Mouse (Mus musculus) midbrain, embryonic 14.5 days (tissue): ENCODE data around the gene Gm43191. TPM values are rescaled to one million over a fixed set of nuclear protein-coding genes. Genes with fewer than 3 reads are reported as not detected.

Experiments
- ATAC-seq: fragments of 200-750 bp; cut with Nextera tagmentation; 2 replicates; pipeline ENCODE4 v1.8.0; 2017; ENCODE audit warnings: moderate number of reproducible peaks, moderate library complexity; ENCODE audit not compliant: low FRiP score, low TSS enrichment
- DNase-seq: peaks from one replicate; pipeline ENCODE4 v3.0.0-alpha.2; 2015
- H3K27ac ChIP-seq: fragments of 300-500 bp; sonication (generic); replicated peaks from 2 replicates; pipeline ENCODE4 v1.5.1; 2014; ENCODE audit warnings: mild to moderate bottlenecking, low read depth, low read length, moderate library complexity
- H3K27me3 ChIP-seq: fragments of 300-500 bp; sonication (generic); 2 replicates; pipeline ENCODE4 v1.6.1; 2014; ENCODE audit warnings: low read length, control low read depth, mixed read lengths; ENCODE audit not compliant: control insufficient read depth, insufficient read depth
- H3K36me3 ChIP-seq: fragments of 300-500 bp; sonication (generic); 2 replicates; pipeline ENCODE4 v1.6.1; 2014; ENCODE audit warnings: low read length, control low read depth; ENCODE audit not compliant: control insufficient read depth, insufficient read depth
- H3K4me1 ChIP-seq: fragments of 300-500 bp; sonication (generic); 2 replicates; pipeline ENCODE4 v1.6.1; 2014; ENCODE audit warnings: mild to moderate bottlenecking, antibody characterized with exemption, low read length, control low read depth; ENCODE audit not compliant: control insufficient read depth, insufficient read depth
- H3K4me2 ChIP-seq: fragments of 300-500 bp; sonication (generic); 2 replicates; pipeline ENCODE4 v1.6.1; 2014; ENCODE audit warnings: mild to moderate bottlenecking, low read length, moderate library complexity
- H3K4me3 ChIP-seq: fragments of 300-500 bp; sonication (generic); replicated peaks from 2 replicates; pipeline ENCODE4 v1.5.1; 2014; ENCODE audit warnings: low read depth, low read length
- H3K9ac ChIP-seq: fragments of 300-500 bp; sonication (generic); replicated peaks from 2 replicates; pipeline ENCODE4 v1.6.1; 2014; ENCODE audit warnings: mild to moderate bottlenecking, low read length, moderate library complexity
- H3K9me3 ChIP-seq: fragments of 300-500 bp; sonication (generic); 2 replicates; pipeline ENCODE4 v1.6.1; 2016; ENCODE audit warnings: low read length, control low read depth, mixed read lengths; ENCODE audit not compliant: control insufficient read depth
- WGBS: fragments of 180-500 bp; shearing (Covaris S2); extraction: QIAGEN DNeasy Blood & Tissue Kit; methylation state at CpG from one replicate; pipeline ENCODE4 v1.1.7; 2014; 5-methylcytosine and 5-hydroxymethylcytosine counted together
- polyA plus RNA-seq: library from polyadenylated mRNA; unstranded; fragments of >200 nt; fragmentation: Nextera tagmentation; extraction: Ambion mirVana; gene quantifications from 2 replicates; pipeline ENCODE4 v1.2.1, GENCODE M21; 2014

Gm43191 gene
- polyA plus RNA-seq: not detected in 2 replicates

DNA sequence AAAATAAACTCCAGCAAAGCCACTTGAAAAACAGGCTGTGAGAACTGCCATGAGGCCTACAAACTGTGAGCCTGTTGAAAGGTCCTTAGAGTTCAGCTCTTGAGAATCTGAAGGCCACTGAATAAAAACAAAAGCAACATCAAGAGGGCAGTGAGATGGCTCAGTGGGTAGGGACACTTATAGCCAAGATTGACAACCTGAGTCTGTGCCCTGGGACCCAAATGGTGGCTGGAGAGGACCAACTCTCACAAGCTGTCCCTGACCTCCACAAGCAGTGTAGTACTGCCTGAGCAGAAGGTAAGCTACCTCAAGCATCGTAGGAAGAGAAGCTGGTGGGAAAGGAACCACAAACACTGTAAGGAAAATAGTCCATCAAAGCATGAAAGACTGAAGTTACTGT is at the start of gene Gm43191:
Gm43191 (minus strand) TSS at position 101 of the 400 bp plus-strand sequence.
- 89% methylated on average over 1 of the region's 1 CpGs for WGBS
- 0 out of 2 replicates have a peak, but pooled peaks cover 6% of the 10 kb centered on the region for H3K36me3 ChIP-seq
- H3K27ac ChIP-seq: no peak within 1 kb of the TSS

GRCm38 (mm10) chr3:116729483-116730174 is 48.6 kb upstream of the Gm43191 start:
- Histone ChIP-seq H3K9ac (no peak overlapping the region), H3K4me1 (no peaks in the 10 kb centered on the region), H3K4me2 (no peak overlapping the region), H3K4me3 (no peak overlapping the region), H3K27me3 (no peaks in the 10 kb centered on the region), H3K27ac (no peak overlapping the region), H3K9me3 (no peaks in the 10 kb centered on the region), H3K36me3 (no peaks in the 10 kb centered on the region)
- DNase-seq: peak; percentile 21
- no peak for ATAC-seq
- 81% methylated on average over 2 of the region's 2 CpGs for WGBS

More for the DNA sequence above, at the start of gene Gm43191:
- no peak for DNase-seq
- Histone ChIP-seq H3K4me3 (no peak within 1 kb of the TSS), H3K4me2 (no peak within 1 kb of the TSS), H3K9me3 (no peaks in the 10 kb centered on the region), H3K4me1 (no peaks in the 10 kb centered on the region), H3K27me3 (no peaks in the 10 kb centered on the region), H3K9ac (no peak within 1 kb of the TSS)
- ATAC-seq: no peak

DNA sequence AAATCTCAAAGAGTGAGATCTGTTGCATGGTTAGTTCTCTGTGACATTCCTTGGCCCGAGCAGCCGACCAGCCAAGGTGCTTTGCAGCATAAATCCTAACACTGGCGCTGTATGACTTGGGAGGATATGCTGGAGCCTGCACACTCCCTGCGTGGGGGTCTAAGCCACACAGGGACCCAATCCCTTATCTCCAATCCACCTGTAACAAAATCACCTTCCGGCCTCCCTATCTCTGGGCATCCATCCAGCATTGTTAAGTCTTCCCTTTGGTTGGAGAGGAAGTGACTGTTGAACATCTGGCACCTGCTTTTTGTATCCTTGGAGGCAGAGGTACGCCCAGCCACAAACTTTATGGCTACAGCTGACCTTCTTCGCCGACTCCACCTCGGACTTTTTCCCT is 45.7 kb upstream of the Gm43191 start:
- H3K27ac ChIP-seq: no peak overlapping the region
- no peak for ATAC-seq
- no peak overlapping the region for H3K4me2 ChIP-seq
- H3K36me3 ChIP-seq: no peaks in the 10 kb centered on the region
- DNase-seq: no peak
- no peaks in the 10 kb centered on the region for H3K27me3 ChIP-seq
- H3K4me3 ChIP-seq: no peak overlapping the region
- H3K9ac ChIP-seq: no peak overlapping the region
- no peaks in the 10 kb centered on the region for H3K9me3 ChIP-seq
- 78% methylated on average over 9 of the region's 9 CpGs for WGBS
- no peaks in the 10 kb centered on the region for H3K4me1 ChIP-seq

DNA sequence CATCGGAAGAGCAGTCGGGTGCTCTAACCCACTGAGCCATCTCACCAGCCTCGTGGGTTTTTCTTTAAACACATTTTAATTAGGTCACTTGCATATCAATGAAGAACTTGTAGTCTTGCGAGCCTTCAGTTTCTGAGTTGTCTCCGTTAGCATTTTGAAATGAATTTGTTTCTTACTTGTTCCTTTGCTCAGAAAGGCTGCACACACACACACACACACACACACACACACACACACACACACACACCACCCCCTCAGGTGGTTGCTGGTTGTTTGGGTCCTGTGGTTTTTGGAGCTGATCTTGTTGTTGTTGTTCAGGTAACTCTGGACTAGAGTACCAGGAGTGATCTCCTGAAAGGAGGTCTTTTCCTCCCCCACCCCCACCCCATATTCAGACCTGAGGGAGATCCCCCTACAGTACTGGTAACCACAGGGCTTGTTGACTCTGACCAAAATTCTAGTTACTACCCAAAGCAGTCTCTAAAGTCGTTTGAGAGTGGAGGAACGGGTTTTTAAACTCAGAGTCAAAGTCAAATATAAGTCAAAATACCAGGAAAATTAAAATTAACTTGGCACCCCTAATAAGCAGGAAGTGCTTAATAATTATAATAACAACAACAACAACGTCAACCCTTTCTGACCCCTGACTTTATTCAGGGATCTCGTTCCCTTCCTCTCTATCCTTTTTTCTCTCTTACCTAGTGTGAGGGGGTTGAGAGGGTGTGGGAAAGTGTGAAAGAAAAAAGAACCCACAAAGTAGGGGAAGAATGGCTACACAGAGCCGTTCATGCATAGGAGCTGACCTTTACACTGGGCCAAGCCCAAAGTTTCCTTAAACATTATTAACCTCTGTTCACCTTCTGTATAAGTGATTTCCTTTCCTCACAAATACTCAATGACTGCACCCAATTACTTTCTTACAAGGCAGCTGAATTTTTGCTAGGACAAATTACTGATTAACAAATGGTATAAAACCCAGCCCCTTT is 42.7 kb upstream of the Gm43191 start:
- WGBS: 53% methylated on average over 10 of the region's 10 CpGs
- no peaks in the 10 kb centered on the region for H3K9me3 ChIP-seq
- ATAC-seq: no peak

GRCm38 (mm10) chr3:116722980-116723379 is 41.9 kb upstream of the Gm43191 start:
- DNase-seq (no peak), ATAC-seq (no peak)
- 80% methylated on average over 4 of the region's 4 CpGs for WGBS
- H3K27me3 ChIP-seq: no peaks in the 10 kb centered on the region
- H3K36me3 ChIP-seq: no peaks in the 10 kb centered on the region
- no peak overlapping the region for H3K9ac ChIP-seq
- no peak overlapping the region for H3K4me3 ChIP-seq
- H3K4me1 ChIP-seq: no peaks in the 10 kb centered on the region
- H3K9me3 ChIP-seq: no peaks in the 10 kb centered on the region
- H3K27ac ChIP-seq: no peak overlapping the region
- no peak overlapping the region for H3K4me2 ChIP-seq

More for the DNA sequence above, 42.7 kb upstream of the Gm43191 start:
- H3K4me1 ChIP-seq: no peaks in the 10 kb centered on the region
- no peak overlapping the region for H3K4me3 ChIP-seq
- no peaks in the 10 kb centered on the region for H3K27me3 ChIP-seq
- no peak overlapping the region for H3K27ac ChIP-seq
- H3K9ac ChIP-seq: no peak overlapping the region
- DNase-seq: no peak
- H3K4me2 ChIP-seq: no peak overlapping the region
- H3K36me3 ChIP-seq: no peaks in the 10 kb centered on the region

DNA sequence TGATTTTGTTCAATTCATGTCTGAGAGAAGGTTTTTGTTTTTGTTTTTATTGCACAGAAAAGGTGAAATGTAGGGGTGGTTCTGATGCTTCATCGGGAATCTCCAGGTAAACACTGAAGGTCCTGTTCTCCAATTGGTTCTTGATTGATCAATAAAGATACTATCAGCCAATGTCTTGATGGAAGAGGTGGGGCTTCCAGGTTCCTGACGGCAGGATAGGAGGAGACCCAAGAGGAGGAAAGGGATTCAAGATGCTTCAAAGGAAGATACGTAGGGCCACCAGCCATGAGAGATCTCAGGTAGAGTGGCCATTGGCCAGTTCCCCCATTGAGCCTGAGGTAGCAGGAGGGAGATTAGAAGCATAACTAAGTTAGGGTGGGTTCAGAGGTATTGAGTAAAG is 37.9 kb upstream of the Gm43191 start:
- DNase-seq (no peak), ATAC-seq (no peak)
- Histone ChIP-seq H3K4me2 (no peak overlapping the region), H3K9me3 (no peaks in the 10 kb centered on the region), H3K36me3 (no peaks in the 10 kb centered on the region), H3K4me3 (no peak overlapping the region), H3K9ac (no peak overlapping the region), H3K4me1 (no peaks in the 10 kb centered on the region), H3K27me3 (no peaks in the 10 kb centered on the region), H3K27ac (no peak overlapping the region)
- WGBS: 72% methylated on average over 3 of the region's 3 CpGs

DNA sequence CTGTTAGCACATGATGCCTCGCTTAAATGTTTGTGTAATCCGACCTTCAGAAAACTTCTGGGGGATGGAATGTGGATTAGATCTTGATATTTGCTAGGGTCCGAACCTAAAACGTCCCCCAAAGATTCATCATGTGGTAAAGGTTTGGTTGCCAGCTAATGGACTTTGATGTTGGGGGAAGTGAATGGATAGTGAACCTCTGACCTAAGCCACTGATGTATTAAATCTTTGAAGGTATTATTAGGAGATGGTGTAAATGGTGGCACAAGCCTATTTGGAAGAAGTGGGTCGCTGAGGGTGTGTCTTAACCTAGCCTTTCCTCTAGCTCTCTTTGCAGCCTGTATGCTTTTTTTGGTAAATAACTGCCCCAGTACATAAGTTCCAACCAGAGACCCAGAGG is 32.0 kb upstream of the Gm43191 start:
- ATAC-seq (no peak), DNase-seq (no peak)
- 41% methylated on average over 5 of the region's 5 CpGs for WGBS
- no peak overlapping the region for H3K27ac ChIP-seq
- H3K27me3 ChIP-seq: 0 out of 2 replicates have a peak, but pooled peaks cover 4% of the 10 kb centered on the region
- no peaks in the 10 kb centered on the region for H3K9me3 ChIP-seq
- H3K4me3 ChIP-seq: no peak overlapping the region
- H3K36me3 ChIP-seq: no peaks in the 10 kb centered on the region
- H3K4me2 ChIP-seq: peak overlapping the region; percentile 81
- peaks cover 8% of the 10 kb centered on the region; the same call in 1 of the 2 replicates for H3K4me1 ChIP-seq
- peak overlapping the region; percentile 93; the same call in 1 of the 2 replicates for H3K9ac ChIP-seq

- ATAC-seq: no peak
- H3K4me1 ChIP-seq: peaks cover 8% of the 10 kb centered on the region; the same call in 1 of the 2 replicates
- peak within 1 kb of the TSS; percentile 49 for H3K27ac ChIP-seq
Measured at GRCm38 (mm10) chr3:116712436-116712881, 31.4 kb upstream of the Gm43191 start, which contains the start of gene Slc35a3. TSS of gene Slc35a3 (minus strand) at chr3:116712831.

More at GRCm38 (mm10) chr3:116712436-116712881, 31.4 kb upstream of the Gm43191 start, which contains the start of gene Slc35a3:
- DNase-seq: no peak
- Histone ChIP-seq H3K27me3 (0 out of 2 replicates have a peak, but pooled peaks cover 4% of the 10 kb centered on the region), H3K4me3 (peak within 1 kb of the TSS; percentile 88), H3K9ac (peak within 1 kb of the TSS; percentile 93), H3K9me3 (no peaks in the 10 kb centered on the region), H3K36me3 (no peaks in the 10 kb centered on the region), H3K4me2 (peak within 1 kb of the TSS; percentile 81)
- WGBS: 4% methylated on average over 8 of the region's 8 CpGs
